Mouse (Mus musculus) bone marrow macrophage, adult 2 months (primary cell): ENCODE data around the gene Psmc6. TPM values are rescaled to one million over a fixed set of nuclear protein-coding genes. Genes with fewer than 3 reads are reported as not detected.
A peak's percentile ranks its signal among the peaks of the same experiment; 100 is the strongest.

Experiments
- H3K27ac ChIP-seq: 2 replicates; pipeline ENCODE4 v1.5.1; 2012; ENCODE audit warnings: low read depth, low read length; ENCODE audit not compliant: insufficient read depth
- H3K4me1 ChIP-seq: 2 replicates; pipeline ENCODE4 v1.6.1; 2012; ENCODE audit warnings: low read length; ENCODE audit not compliant: control insufficient read depth, insufficient read depth
- H3K4me3 ChIP-seq: 2 replicates; pipeline ENCODE4 v1.5.1; 2012; ENCODE audit warnings: mild to moderate bottlenecking, low read length, moderate library complexity; ENCODE audit not compliant: insufficient read depth
- CTCF ChIP-seq: IDR thresholded peaks from 2 replicates; pipeline ENCODE4 v1.5.1; 2012; ENCODE audit warnings: low read depth, mild to moderate bottlenecking, low read length, moderate library complexity
- POLR2A ChIP-seq: IDR thresholded peaks from 2 replicates; pipeline ENCODE4 v1.6.1; 2012; ENCODE audit warnings: mild to moderate bottlenecking, low read depth, low read length, borderline replicate concordance
- polyA plus RNA-seq: library from polyadenylated mRNA; stranded (reverse); fragments of >200 nt; gene quantifications from 2 replicates; pipeline ENCODE4 v1.2.4, GENCODE M21; 2012; ENCODE audit not compliant: missing spikeins, insufficient read depth, insufficient read length

Gene Psmc6
- polyA plus RNA-seq, 1 experiment = 206 TPM

GRCm38 (mm10) chr14:45388345-45389181 is 59.0 kb downstream of the Psmc6 start:
- Histone ChIP-seq H3K4me3 (peak overlapping the region; percentile 95), H3K4me1 (peaks cover 10% of the 10 kb centered on the region), H3K27ac (peak overlapping the region; percentile 38)
- no peak for TF ChIP-seq CTCF
- no peak for TF ChIP-seq POLR2A

- Histone ChIP-seq H3K4me3 (peak overlapping the region; percentile 95), H3K4me1 (peaks cover 10% of the 10 kb centered on the region), H3K27ac (0 out of 2 replicates have a peak overlapping the region, but pooled peaks have one; percentile 13)
- TF ChIP-seq POLR2A (no peak), CTCF (no peak)
Measured at GRCm38 (mm10) chr14:45389194-45389593, 59.6 kb downstream of the Psmc6 start.

Other genes starting within 250 kb of the Psmc6 start
- gene Gpr137c, start 110.1 kb upstream of the Psmc6 start, polyA plus RNA-seq = 0.97 and 1.9 TPM in 2 replicates
- 32.9 and 38.1 TPM in 2 replicates for gene Txndc16, start 109.5 kb upstream of the Psmc6 start, polyA plus RNA-seq
- 24.8 and 26.7 TPM in 2 replicates for gene Ero1l, start 11.0 kb upstream of the Psmc6 start, polyA plus RNA-seq
- 20.9 and 23.4 TPM in 2 replicates for gene Styx, start 21.3 kb downstream of the Psmc6 start, polyA plus RNA-seq
- 12.4 and 12.5 TPM in 2 replicates for gene Gnpnat1, start 75.1 kb downstream of the Psmc6 start, polyA plus RNA-seq
- gene Fermt2, start 200.3 kb downstream of the Psmc6 start, polyA plus RNA-seq = 1.5 and 1.7 TPM in 2 replicates